Mouse (Mus musculus) myocyte (in vitro differentiated cells): ENCODE measurements around the gene Kcnb1.

Experiments
- E2F4 ChIP-seq: IDR thresholded peaks from one replicate; pipeline ENCODE4 v1.6.1; 2011; ENCODE audit warnings: mild to moderate bottlenecking, control low read depth, moderate library complexity; ENCODE audit not compliant: insufficient read depth
- MAX ChIP-seq: IDR thresholded peaks from one replicate; pipeline ENCODE4 v1.6.1; 2011; ENCODE audit warnings: low read depth, mild to moderate bottlenecking, control low read depth
- MYOD1 ChIP-seq, 3 experiments: IDR thresholded peaks; one replicate each; pipeline ENCODE4 v1.6.1; 2011; ENCODE audit warnings: control low read depth in 2 of 3, low read depth in 2 of 3, mild to moderate bottlenecking in 2 of 3, moderate library complexity in 1 of 3; ENCODE audit not compliant: insufficient read length in 2 of 3, control insufficient read depth in 1 of 3
- MYOG ChIP-seq, 3 experiments: IDR thresholded peaks; one replicate each; pipeline ENCODE4 v1.6.1; 2011; ENCODE audit warnings: control low read depth in 2 of 3, low read depth in 2 of 3, mild to moderate bottlenecking in 2 of 3; ENCODE audit not compliant: insufficient read length in 2 of 3, control insufficient read depth in 1 of 3, insufficient read depth in 1 of 3
- POLR2A ChIP-seq: IDR thresholded peaks from one replicate; pipeline ENCODE4 v1.6.1; 2011; ENCODE audit warnings: low read depth, mild to moderate bottlenecking, control low read depth, moderate library complexity; ENCODE audit not compliant: insufficient read length
- TCF12 ChIP-seq: IDR thresholded peaks from one replicate; pipeline ENCODE4 v1.6.1; 2011; ENCODE audit warnings: mild to moderate bottlenecking, control low read depth; ENCODE audit not compliant: poor library complexity, insufficient read depth, severe bottlenecking
- TCF3 ChIP-seq: IDR thresholded peaks from one replicate; pipeline ENCODE4 v1.6.1; 2011; ENCODE audit warnings: low read depth, control low read depth; ENCODE audit not compliant: insufficient read length
- USF1 ChIP-seq: IDR thresholded peaks from one replicate; pipeline ENCODE4 v1.6.1; 2011; ENCODE audit warnings: low read depth, mild to moderate bottlenecking, control low read depth, moderate library complexity

- TF ChIP-seq MYOG (IDR thresholded peaks at IDR 0.05; ENCODE audit: control insufficient read depth in 1 of 3, insufficient read depth in 1 of 3, insufficient read length in 2 of 3, low read depth in 2 of 3) = no peak
- no peak for TF ChIP-seq USF1
- TF ChIP-seq E2F4 = no peak
- no peak for TF ChIP-seq POLR2A
- TF ChIP-seq MYOD1 (IDR thresholded peaks at IDR 0.05; ENCODE audit: control insufficient read depth in 1 of 3, insufficient read length in 2 of 3, low read depth in 2 of 3) = no peak
- TF ChIP-seq TCF12 = no peak
- TF ChIP-seq TCF3 = no peak
- no peak for TF ChIP-seq MAX
Observed at GRCm38 (mm10) chr2:167118046-167118445, 71.9 kb downstream of the Kcnb1 start.
